In the genomic region with DNA sequence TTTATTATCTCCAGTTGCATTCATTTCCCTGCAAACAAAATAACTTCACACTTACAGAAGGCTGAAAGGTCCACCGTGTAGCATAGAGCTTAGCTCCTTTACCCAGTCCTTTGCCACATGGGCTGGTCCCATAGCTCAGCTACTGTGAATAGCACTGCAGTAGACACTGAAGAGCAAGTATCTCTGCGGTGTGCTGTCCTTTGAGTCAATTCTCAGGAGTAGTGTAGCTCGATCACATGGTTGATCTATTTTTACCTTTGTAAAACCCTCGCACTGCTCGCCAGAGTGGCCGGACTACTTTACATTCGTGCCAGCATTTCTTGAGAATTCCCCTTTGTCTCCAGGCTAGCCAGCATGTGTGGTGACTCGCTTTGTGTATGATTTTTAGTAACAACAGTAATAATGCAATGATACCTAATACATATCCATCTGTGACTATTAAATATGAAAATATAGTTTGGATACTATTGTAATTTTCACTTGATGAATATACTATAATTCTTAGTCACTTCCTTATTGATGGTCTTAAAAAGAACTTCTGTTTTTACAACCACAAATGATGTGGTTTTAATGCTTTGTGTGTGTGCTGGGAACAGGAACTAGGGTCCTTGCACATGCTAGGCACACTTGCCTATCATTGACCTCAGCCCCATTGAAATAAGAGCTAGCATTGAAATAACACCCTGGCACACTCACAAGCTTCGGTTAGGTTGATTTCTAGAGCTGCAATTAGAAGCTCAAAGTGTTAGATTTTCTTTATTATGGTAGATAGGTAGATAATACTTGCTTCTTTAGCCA, we compare ENCODE assay signal across 1 mouse cellular context.
TF ChIP-seq lines count a peak whose summit lies in the region.

No protein-coding gene starts in this region.

TF ChIP-seq in CH12.LX, 34 proteins besides CTCF, POLR2A, EP300 and RAD21 (continued from another document):
- peak; percentile 71 for TF ChIP-seq TCF12 (IDR thresholded peaks at IDR 0.05; ENCODE audit: low read depth, low read length)
- TF ChIP-seq MYC (IDR thresholded peaks at IDR 0.05; ENCODE audit: low read depth, low read length) = peak; percentile 89
- TF ChIP-seq ZNF384 (IDR thresholded peaks at IDR 0.05; ENCODE audit: low read depth, low read length) = no peak
- TF ChIP-seq ZC3H11A (IDR thresholded peaks at IDR 0.05; ENCODE audit: low read depth, low read length) = no peak
- TF ChIP-seq ETS1 (conservative IDR thresholded peaks at IDR 0.05; ENCODE audit: low read depth, low read length) = peak; percentile 68
- peak; percentile 98 for TF ChIP-seq BHLHE40 (IDR thresholded peaks at IDR 0.05; ENCODE audit: low read depth, low read length)
- TF ChIP-seq USF1 (IDR thresholded peaks at IDR 0.05; ENCODE audit: low read depth, low read length) = peak; percentile 65
- peak; percentile 54; the same call in 1 of the 2 replicates for TF ChIP-seq TBP (conservative IDR thresholded peaks at IDR 0.05; ENCODE audit: low read depth, low read length)
- no peak for TF ChIP-seq PAX5 (IDR thresholded peaks at IDR 0.05; ENCODE audit: low read length)
- no peak for TF ChIP-seq NRF1 (IDR thresholded peaks at IDR 0.05; ENCODE audit: low read depth, low read length)
- no peak for TF ChIP-seq CHD1 (IDR thresholded peaks at IDR 0.05; ENCODE audit: low read depth, low read length)
- TF ChIP-seq ELF1 (IDR thresholded peaks at IDR 0.05; ENCODE audit: low read depth, low read length) = peak; percentile 14; the same call in 1 of the 2 replicates
- TF ChIP-seq ZMIZ1 (IDR thresholded peaks at IDR 0.05; ENCODE audit: low read depth, low read length) = no peak; the same call in none of the 2 replicates
- peak; percentile 31; the same call in 1 of the 2 replicates for TF ChIP-seq NELFE (IDR thresholded peaks at IDR 0.05; ENCODE audit: low read depth, low read length)
